Mouse (Mus musculus) hindbrain, postnatal 0 days (tissue): ENCODE measurements at regions not wholly inside any gene's neighbourhood (a gene's known extent, or its start where the extent isn't known, plus 50 kb on each side); places are given as distances from the start of the nearest gene placed in this dataset.

Experiments used
- ATAC-seq: fragments of 200-750 bp; cut with Nextera tagmentation; 2 replicates; pipeline ENCODE4 v1.8.0; 2017; ENCODE audit warnings: mild to moderate bottlenecking, moderate TSS enrichment, moderate library complexity
- DNase-seq: peaks from one replicate; pipeline ENCODE4 v3.0.0-alpha.2; 2015; ENCODE audit warnings: low spot score
- H3K27ac ChIP-seq: fragments of 300-500 bp; sonication (generic); 2 replicates; pipeline ENCODE4 v1.5.1; 2014; ENCODE audit warnings: mild to moderate bottlenecking
- H3K27me3 ChIP-seq: fragments of 300-500 bp; sonication (generic); 2 replicates; pipeline ENCODE4 v1.6.1; 2014; ENCODE audit warnings: low read length, mixed read lengths; ENCODE audit not compliant: insufficient read depth
- H3K36me3 ChIP-seq: fragments of 300-500 bp; sonication (generic); 2 replicates; pipeline ENCODE4 v1.6.1; 2014; ENCODE audit warnings: low read length, mixed read lengths; ENCODE audit not compliant: insufficient read depth
- H3K4me1 ChIP-seq: fragments of 300-500 bp; sonication (generic); 2 replicates; pipeline ENCODE4 v1.6.1; 2014; ENCODE audit warnings: antibody characterized with exemption, low read length, mixed read lengths; ENCODE audit not compliant: insufficient read depth
- H3K4me2 ChIP-seq: fragments of 300-500 bp; sonication (generic); 2 replicates; pipeline ENCODE4 v1.6.1; 2014; ENCODE audit warnings: low read depth, mild to moderate bottlenecking, low read length, moderate library complexity, mixed read lengths
- H3K4me3 ChIP-seq: fragments of 300-500 bp; sonication (generic); 2 replicates; pipeline ENCODE4 v1.5.1; 2014; ENCODE audit warnings: low read length
- H3K9ac ChIP-seq: fragments of 300-500 bp; sonication (generic); replicated peaks from 2 replicates; pipeline ENCODE4 v1.6.1; 2014; ENCODE audit warnings: mild to moderate bottlenecking, low read length, moderate library complexity, mixed read lengths
- H3K9me3 ChIP-seq: fragments of 300-500 bp; sonication (generic); 2 replicates; pipeline ENCODE4 v1.6.1; 2016; ENCODE audit warnings: low read length, mixed read lengths
- CTCF ChIP-seq: IDR thresholded peaks from 2 replicates; pipeline ENCODE4 v1.5.1; 2016; ENCODE audit warnings: antibody characterized with exemption, control low read depth, low read depth
- WGBS: fragments of 180-500 bp; shearing (Covaris S2); extraction: QIAGEN DNeasy Blood & Tissue Kit; methylation state at CpG from one replicate; pipeline ENCODE4 v1.1.7; 2014; 5-methylcytosine and 5-hydroxymethylcytosine counted together

DNA sequence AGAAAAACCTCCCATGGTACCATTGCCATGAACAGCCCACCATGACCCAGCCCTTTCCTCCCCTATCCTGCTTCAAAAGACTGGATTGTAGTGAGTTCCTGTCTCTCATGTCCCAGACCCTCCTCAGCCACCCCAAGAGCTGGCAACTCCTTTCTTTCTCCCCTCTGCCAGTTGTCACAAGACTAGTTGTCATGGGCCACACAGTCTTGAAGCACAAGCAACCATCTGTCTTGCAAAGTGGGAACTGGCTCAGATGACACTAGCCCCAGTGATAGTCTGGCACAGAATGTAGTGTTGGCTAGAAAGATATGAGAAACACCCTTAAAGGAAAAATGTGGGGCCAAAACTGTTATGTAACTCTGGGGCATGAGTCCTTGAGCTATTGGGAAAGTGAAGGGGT, 187.8 kb downstream of the Gm9195 start:
- Histone ChIP-seq H3K4me2 (no peak overlapping the region), H3K9ac (no peak overlapping the region), H3K36me3 (no peaks in the 10 kb centered on the region), H3K9me3 (no peaks in the 10 kb centered on the region), H3K27me3 (no peaks in the 10 kb centered on the region), H3K4me3 (no peak overlapping the region), H3K27ac (no peak overlapping the region), H3K4me1 (no peaks in the 10 kb centered on the region)
- no peak for TF ChIP-seq CTCF
- peak; percentile 18 for DNase-seq
- peak; percentile 73; the same call in 1 of the 2 replicates for ATAC-seq

DNA sequence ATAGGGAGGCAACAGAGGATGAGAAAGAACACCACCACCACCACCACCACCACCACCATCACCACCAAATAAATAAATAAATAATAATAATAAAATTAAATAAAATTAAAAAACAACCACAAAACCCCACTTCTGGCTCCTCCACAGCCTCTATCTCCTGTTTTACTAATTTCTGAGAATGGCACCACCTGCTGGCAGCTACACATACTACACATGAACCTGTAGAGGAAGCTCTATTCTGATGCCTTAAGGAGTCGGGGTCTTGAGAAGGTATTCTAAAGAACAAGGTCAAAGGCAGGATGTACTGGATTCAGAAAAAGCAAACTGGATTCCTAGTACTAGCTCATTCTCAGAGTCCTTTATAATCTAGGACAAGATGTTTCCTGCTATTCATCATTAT, 191.6 kb downstream of the Gm9195 start:
- Histone ChIP-seq H3K4me1 (no peaks in the 10 kb centered on the region), H3K36me3 (no peaks in the 10 kb centered on the region), H3K9me3 (no peaks in the 10 kb centered on the region), H3K27ac (no peak overlapping the region), H3K4me3 (no peak overlapping the region), H3K9ac (no peak overlapping the region), H3K27me3 (no peaks in the 10 kb centered on the region), H3K4me2 (no peak overlapping the region)
- TF ChIP-seq CTCF, result peak; percentile 67
- WGBS, result 81% methylated on average over 1 of the region's 1 CpGs
- ATAC-seq, result no peak
- peak; percentile 78 for DNase-seq

DNA sequence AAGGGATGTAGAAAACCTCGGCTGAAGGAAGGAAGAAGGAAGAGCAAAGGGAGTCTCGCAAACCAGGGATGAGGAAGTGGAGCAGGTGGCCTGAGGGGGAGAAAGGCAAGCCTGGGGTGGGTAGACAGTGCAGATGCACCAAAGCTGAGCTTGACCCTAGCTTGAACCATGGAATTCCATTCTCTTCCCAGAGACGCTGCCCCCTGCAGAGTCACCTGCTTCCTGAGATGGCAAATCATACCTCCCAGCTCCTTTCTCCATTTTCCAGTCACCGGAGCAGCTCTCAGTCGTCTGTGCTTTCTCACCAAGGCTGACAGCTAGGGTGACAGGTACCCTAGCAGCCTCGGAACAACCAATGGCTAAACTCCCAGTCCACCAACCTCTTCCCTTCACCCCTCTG, 197.0 kb downstream of the Gm9195 start:
- 36% methylated on average over 6 of the region's 6 CpGs for WGBS
- no peaks in the 10 kb centered on the region for H3K4me1 ChIP-seq
- no peak for DNase-seq
- no peaks in the 10 kb centered on the region for H3K27me3 ChIP-seq
- no peak overlapping the region for H3K4me3 ChIP-seq
- TF ChIP-seq CTCF, result no peak
- H3K4me2 ChIP-seq, result no peak overlapping the region
- no peak overlapping the region for H3K27ac ChIP-seq
- H3K9me3 ChIP-seq, result no peaks in the 10 kb centered on the region
- ATAC-seq, result no peak
- no peak overlapping the region for H3K9ac ChIP-seq
- H3K36me3 ChIP-seq, result no peaks in the 10 kb centered on the region

DNA sequence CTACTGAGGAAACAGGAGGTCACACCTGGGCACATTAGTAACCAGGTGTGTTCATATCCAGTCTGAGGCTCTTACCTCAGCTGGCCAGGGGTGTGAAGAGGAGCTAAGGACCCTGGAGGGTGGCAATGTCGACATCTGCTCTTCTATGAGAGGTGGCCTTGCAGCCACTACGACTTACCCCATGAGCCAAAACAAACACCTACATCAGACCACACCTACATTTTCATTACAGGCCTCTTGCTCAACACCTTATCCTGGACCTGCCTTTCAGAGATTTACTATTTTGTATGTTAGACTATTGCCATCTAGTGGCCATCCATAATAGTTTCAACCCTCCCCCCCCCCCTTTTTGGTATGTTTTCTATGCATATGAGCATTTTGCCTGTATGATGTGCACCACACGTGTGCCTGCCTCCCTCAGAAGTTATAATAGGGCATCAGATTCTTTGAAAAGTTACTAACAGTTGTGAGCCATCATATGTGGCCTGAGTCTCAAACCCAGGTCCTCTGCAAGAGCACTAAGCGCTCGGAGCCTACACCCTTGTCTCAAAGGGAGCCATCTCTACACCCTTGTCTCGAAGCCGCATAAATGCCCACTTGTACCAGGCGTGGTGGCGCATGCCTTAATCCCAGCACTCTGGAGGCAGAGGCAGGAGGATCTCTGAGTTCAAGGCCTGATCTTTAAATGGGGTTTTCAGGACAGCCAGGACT, 197.8 kb downstream of the Gm9195 start:
- DNase-seq (peak; percentile 81), ATAC-seq (peak; percentile 62)
- H3K9ac ChIP-seq, result no peak overlapping the region
- WGBS, result 64% methylated on average over 9 of the region's 9 CpGs
- H3K4me3 ChIP-seq, result no peak overlapping the region
- H3K27ac ChIP-seq, result no peak overlapping the region
- H3K27me3 ChIP-seq, result no peaks in the 10 kb centered on the region
- no peaks in the 10 kb centered on the region for H3K9me3 ChIP-seq
- H3K4me2 ChIP-seq, result no peak overlapping the region
- TF ChIP-seq CTCF, result peak; percentile 74
- no peaks in the 10 kb centered on the region for H3K36me3 ChIP-seq
- no peaks in the 10 kb centered on the region for H3K4me1 ChIP-seq

DNA sequence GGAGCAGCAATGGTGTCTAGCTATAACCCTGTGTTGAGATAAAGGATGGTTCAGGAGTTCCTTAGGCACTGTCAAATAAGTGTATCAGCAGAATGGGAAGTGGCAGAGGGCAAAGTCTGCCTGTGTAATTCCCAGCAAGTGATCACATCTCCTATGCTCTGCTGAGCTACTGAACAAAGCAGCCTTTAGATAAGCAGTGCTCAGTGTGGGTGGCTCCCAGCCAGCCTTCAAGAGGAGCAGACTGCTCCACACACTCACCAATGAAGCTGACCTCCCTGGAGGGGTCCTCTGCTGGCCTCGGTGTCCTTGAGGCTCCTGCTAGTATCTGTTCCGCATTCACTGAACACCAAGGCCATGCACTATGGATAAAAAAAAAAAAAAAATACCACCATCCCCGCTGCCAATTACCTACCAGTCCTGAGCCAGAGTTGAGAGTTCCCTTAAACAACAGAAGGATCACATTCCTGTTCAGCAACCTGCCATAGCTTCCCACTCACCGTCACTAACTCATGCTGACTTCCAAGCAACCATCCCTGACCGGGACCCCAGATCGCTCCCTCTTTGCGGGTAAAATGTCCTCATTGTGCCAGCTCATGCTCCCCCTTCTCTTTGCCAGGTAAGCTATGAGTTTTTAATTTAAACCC, 198.9 kb downstream of the Gm9195 start:
- peak; percentile 42 for DNase-seq
- no peak for TF ChIP-seq CTCF
- no peak overlapping the region for H3K4me2 ChIP-seq
- H3K27ac ChIP-seq, result no peak overlapping the region
- H3K4me1 ChIP-seq, result no peaks in the 10 kb centered on the region
- no peaks in the 10 kb centered on the region for H3K9me3 ChIP-seq
- no peaks in the 10 kb centered on the region for H3K36me3 ChIP-seq
- H3K27me3 ChIP-seq, result no peaks in the 10 kb centered on the region
- WGBS, result 68% methylated on average over 7 of the region's 7 CpGs
- 0 out of 2 replicates have a peak, but pooled peaks have one; percentile 18 for ATAC-seq
- no peak overlapping the region for H3K4me3 ChIP-seq
- H3K9ac ChIP-seq, result no peak overlapping the region

DNA sequence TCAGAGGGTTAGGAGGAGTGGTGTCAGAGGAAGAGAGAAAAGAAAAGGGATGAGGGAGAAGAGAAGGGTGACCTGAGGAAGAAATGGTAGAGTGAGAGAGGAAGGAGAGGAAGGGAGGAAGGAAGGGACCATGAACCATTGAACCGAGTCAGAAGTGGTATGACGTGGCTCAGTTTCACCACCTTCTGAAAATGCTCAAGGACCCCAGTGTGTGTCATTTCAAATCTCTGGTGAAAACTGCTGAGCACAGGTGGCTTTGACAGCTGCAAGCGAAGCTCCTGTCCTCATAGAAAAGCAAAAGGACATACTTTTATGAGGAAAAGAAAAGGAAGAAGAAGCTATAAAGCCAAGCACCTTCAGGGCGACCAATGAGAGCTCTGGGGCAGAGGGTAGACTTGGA, 214.3 kb downstream of the Gm9195 start:
- Histone ChIP-seq H3K4me3 (no peak overlapping the region), H3K4me2 (no peak overlapping the region), H3K4me1 (no peaks in the 10 kb centered on the region), H3K36me3 (no peaks in the 10 kb centered on the region), H3K9ac (no peak overlapping the region), H3K9me3 (no peaks in the 10 kb centered on the region), H3K27ac (no peak overlapping the region), H3K27me3 (no peaks in the 10 kb centered on the region)
- TF ChIP-seq CTCF, result no peak
- 78% methylated on average over 4 of the region's 4 CpGs for WGBS
- ATAC-seq, result no peak
- DNase-seq, result no peak

DNA sequence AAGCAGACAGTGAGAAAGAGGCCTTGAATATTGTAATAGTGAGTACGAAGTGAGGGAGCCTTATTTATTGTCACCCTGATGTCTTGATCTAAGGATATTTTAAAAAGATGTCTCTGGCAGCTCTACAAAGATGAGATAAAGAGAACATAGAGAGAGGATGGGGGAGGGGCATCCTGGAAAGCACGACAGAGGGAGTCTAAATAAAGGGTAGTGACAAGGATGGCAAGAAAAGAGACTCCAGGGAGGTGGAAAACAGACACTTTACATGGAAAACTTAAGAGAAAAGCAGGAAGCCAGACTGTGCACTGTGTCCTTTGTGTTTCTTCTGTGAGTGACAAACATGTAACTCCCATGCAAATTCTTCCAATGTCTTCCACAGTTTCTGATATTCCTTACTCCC, 232.4 kb downstream of the Gm9195 start:
- no peak overlapping the region for H3K4me2 ChIP-seq
- H3K27ac ChIP-seq, result no peak overlapping the region
- no peaks in the 10 kb centered on the region for H3K9me3 ChIP-seq
- no peaks in the 10 kb centered on the region for H3K27me3 ChIP-seq
- no peak overlapping the region for H3K9ac ChIP-seq
- no peak for DNase-seq
- no peak for TF ChIP-seq CTCF
- H3K4me1 ChIP-seq, result no peaks in the 10 kb centered on the region
- H3K4me3 ChIP-seq, result no peak overlapping the region
- WGBS, result 24% methylated on average over 2 of the region's 2 CpGs
- no peak for ATAC-seq
- H3K36me3 ChIP-seq, result no peaks in the 10 kb centered on the region
